Mouse (Mus musculus): Measurements from ENCODE around the gene Spint3. TPM values are rescaled to one million over a fixed set of nuclear protein-coding genes. Genes with fewer than 3 reads are reported as not detected.
A peak's percentile ranks its signal among the peaks of the same experiment; 100 is the strongest.

Spint3 gene
- polyA plus RNA-seq, 1 experiment from 2014 or later = not detected

GRCm38 (mm10) chr2:164542132-164542531, 31.1 kb downstream of the Spint3 start:
- no peak overlapping the region for H3K27ac ChIP-seq (ENCODE audit: low read depth, low read length)
- H3K36me3 ChIP-seq (ENCODE audit: control insufficient read depth, insufficient read depth, low read length) = no peaks in the 10 kb centered on the region
- no peaks in the 10 kb centered on the region for H3K27me3 ChIP-seq (replicated peaks; ENCODE audit: control insufficient read depth, insufficient read depth, low read length)
- WGBS = 83% methylated on average over 5 of the region's 5 CpGs
- no peak overlapping the region for H3K4me3 ChIP-seq (ENCODE audit: low read length)
- no peak overlapping the region for H3K4me2 ChIP-seq (ENCODE audit: low read length)
- no peaks in the 10 kb centered on the region for H3K4me1 ChIP-seq (ENCODE audit: control insufficient read depth, insufficient read depth, low read depth, low read length)
- no peaks in the 10 kb centered on the region for H3K9me3 ChIP-seq (ENCODE audit: control insufficient read depth, low read length)
- no peak overlapping the region for H3K9ac ChIP-seq (ENCODE audit: low read depth, low read length)
- no peak for ATAC-seq

- Histone ChIP-seq H3K9ac (ENCODE audit: low read depth, low read length) (no peak overlapping the region), H3K9me3 (ENCODE audit: control insufficient read depth, low read length) (no peaks in the 10 kb centered on the region), H3K4me3 (ENCODE audit: low read length) (no peak overlapping the region), H3K36me3 (ENCODE audit: control insufficient read depth, insufficient read depth, low read length) (no peaks in the 10 kb centered on the region), H3K27me3 (replicated peaks; ENCODE audit: control insufficient read depth, insufficient read depth, low read length) (no peaks in the 10 kb centered on the region), H3K27ac (ENCODE audit: low read depth, low read length) (no peak overlapping the region), H3K4me1 (ENCODE audit: control insufficient read depth, insufficient read depth, low read depth, low read length) (no peaks in the 10 kb centered on the region), H3K4me2 (ENCODE audit: low read length) (no peak overlapping the region)
- ATAC-seq = no peak
- 49% methylated on average over 8 of the region's 8 CpGs for WGBS
These were observed 32.4 kb downstream of the Spint3 start for GRCm38 (mm10) chr2:164540652-164541427.

- Histone ChIP-seq H3K36me3 (ENCODE audit: control insufficient read depth, insufficient read depth, low read length) (no peaks in the 10 kb centered on the region), H3K27me3 (replicated peaks; ENCODE audit: control insufficient read depth, insufficient read depth, low read length) (no peaks in the 10 kb centered on the region), H3K9ac (ENCODE audit: low read depth, low read length) (no peak overlapping the region), H3K4me3 (ENCODE audit: low read length) (no peak overlapping the region), H3K4me2 (ENCODE audit: low read length) (no peak overlapping the region), H3K27ac (ENCODE audit: low read depth, low read length) (no peak overlapping the region), H3K4me1 (ENCODE audit: control insufficient read depth, insufficient read depth, low read depth, low read length) (no peaks in the 10 kb centered on the region), H3K9me3 (ENCODE audit: control insufficient read depth, low read length) (no peaks in the 10 kb centered on the region)
- no peak for ATAC-seq
- WGBS = 79% methylated on average over 4 of the region's 4 CpGs
These were observed 36.3 kb downstream of the Spint3 start for GRCm38 (mm10) chr2:164537003-164537402.

- no peak overlapping the region for H3K4me3 ChIP-seq (ENCODE audit: low read length)
- ATAC-seq = no peak
- WGBS = 76% methylated on average over 10 of the region's 10 CpGs
- H3K27me3 ChIP-seq (replicated peaks; ENCODE audit: control insufficient read depth, insufficient read depth, low read length) = no peaks in the 10 kb centered on the region
- no peaks in the 10 kb centered on the region for H3K36me3 ChIP-seq (ENCODE audit: control insufficient read depth, insufficient read depth, low read length)
- H3K27ac ChIP-seq (ENCODE audit: low read depth, low read length) = no peak overlapping the region
- no peak overlapping the region for H3K4me2 ChIP-seq (ENCODE audit: low read length)
- no peaks in the 10 kb centered on the region for H3K9me3 ChIP-seq (ENCODE audit: control insufficient read depth, low read length)
- H3K4me1 ChIP-seq (ENCODE audit: control insufficient read depth, insufficient read depth, low read depth, low read length) = no peaks in the 10 kb centered on the region
- no peak overlapping the region for H3K9ac ChIP-seq (ENCODE audit: low read depth, low read length)
These were observed 38.9 kb downstream of the Spint3 start for GRCm38 (mm10) chr2:164534315-164534714.

GRCm38 (mm10) chr2:164531169-164531568, 42.1 kb downstream of the Spint3 start:
- no peak overlapping the region for H3K9ac ChIP-seq (ENCODE audit: low read depth, low read length)
- H3K36me3 ChIP-seq (ENCODE audit: control insufficient read depth, insufficient read depth, low read length) = no peaks in the 10 kb centered on the region
- ATAC-seq = no peak
- H3K4me2 ChIP-seq (ENCODE audit: low read length) = no peak overlapping the region
- H3K4me3 ChIP-seq (ENCODE audit: low read length) = no peak overlapping the region
- no peaks in the 10 kb centered on the region; the same call in 1 of the 2 replicates for H3K9me3 ChIP-seq (ENCODE audit: control insufficient read depth, low read length)
- WGBS = 7% methylated on average over 3 of the region's 3 CpGs
- no peak overlapping the region for H3K27ac ChIP-seq (ENCODE audit: low read depth, low read length)
- no peaks in the 10 kb centered on the region for H3K27me3 ChIP-seq (replicated peaks; ENCODE audit: control insufficient read depth, insufficient read depth, low read length)
- no peaks in the 10 kb centered on the region for H3K4me1 ChIP-seq (ENCODE audit: control insufficient read depth, insufficient read depth, low read depth, low read length)

- ATAC-seq = no peak
- H3K4me1 ChIP-seq (ENCODE audit: control insufficient read depth, insufficient read depth, low read depth, low read length) = no peaks in the 10 kb centered on the region
- H3K36me3 ChIP-seq (ENCODE audit: control insufficient read depth, insufficient read depth, low read length) = no peaks in the 10 kb centered on the region
- WGBS = 77% methylated on average over 5 of the region's 5 CpGs
- no peaks in the 10 kb centered on the region; the same call in 1 of the 2 replicates for H3K9me3 ChIP-seq (ENCODE audit: control insufficient read depth, low read length)
- no peak overlapping the region for H3K4me3 ChIP-seq (ENCODE audit: low read length)
- no peaks in the 10 kb centered on the region for H3K27me3 ChIP-seq (replicated peaks; ENCODE audit: control insufficient read depth, insufficient read depth, low read length)
- no peak overlapping the region for H3K4me2 ChIP-seq (ENCODE audit: low read length)
- no peak overlapping the region for H3K9ac ChIP-seq (ENCODE audit: low read depth, low read length)
- no peak overlapping the region for H3K27ac ChIP-seq (ENCODE audit: low read depth, low read length)
These were observed 44.7 kb downstream of the Spint3 start for GRCm38 (mm10) chr2:164528557-164528956.

GRCm38 (mm10) chr2:164523301-164523773, 49.9 kb downstream of the Spint3 start:
- H3K27ac ChIP-seq (ENCODE audit: low read depth, low read length) = no peak overlapping the region
- WGBS = 77% methylated on average over 10 of the region's 10 CpGs

GRCm38 (mm10) chr2:164522280-164522679, 51.0 kb downstream of the Spint3 start:
- no peaks in the 10 kb centered on the region for H3K27me3 ChIP-seq (replicated peaks; ENCODE audit: control insufficient read depth, insufficient read depth, low read length)
- H3K9me3 ChIP-seq (ENCODE audit: control insufficient read depth, low read length) = peaks cover 3% of the 10 kb centered on the region; the same call in 1 of the 2 replicates
- no peak overlapping the region for H3K9ac ChIP-seq (ENCODE audit: low read depth, low read length)
- H3K4me3 ChIP-seq (ENCODE audit: low read length) = no peak overlapping the region
- no peaks in the 10 kb centered on the region for H3K4me1 ChIP-seq (ENCODE audit: control insufficient read depth, insufficient read depth, low read depth, low read length)
- no peak overlapping the region for H3K4me2 ChIP-seq (ENCODE audit: low read length)
- no peak for ATAC-seq
- no peak overlapping the region for H3K27ac ChIP-seq (ENCODE audit: low read depth, low read length)
- 41% methylated on average over 8 of the region's 8 CpGs for WGBS
- no peaks in the 10 kb centered on the region for H3K36me3 ChIP-seq (ENCODE audit: control insufficient read depth, insufficient read depth, low read length)

More at GRCm38 (mm10) chr2:164523301-164523773, 49.9 kb downstream of the Spint3 start:
- Histone ChIP-seq H3K9ac (ENCODE audit: low read depth, low read length) (no peak overlapping the region), H3K27me3 (replicated peaks; ENCODE audit: control insufficient read depth, insufficient read depth, low read length) (no peaks in the 10 kb centered on the region), H3K4me2 (ENCODE audit: low read length) (no peak overlapping the region), H3K4me1 (ENCODE audit: control insufficient read depth, insufficient read depth, low read depth, low read length) (no peaks in the 10 kb centered on the region), H3K9me3 (ENCODE audit: control insufficient read depth, low read length) (peaks cover 3% of the 10 kb centered on the region; the same call in 1 of the 2 replicates), H3K36me3 (ENCODE audit: control insufficient read depth, insufficient read depth, low read length) (no peaks in the 10 kb centered on the region), H3K4me3 (ENCODE audit: low read length) (no peak overlapping the region)
- ATAC-seq = no peak

- H3K4me2 ChIP-seq (ENCODE audit: low read length) = peak overlapping the region; percentile 18
These were observed 51.4 kb downstream of the Spint3 start for GRCm38 (mm10) chr2:164521841-164522240.

More at GRCm38 (mm10) chr2:164521841-164522240, 51.4 kb downstream of the Spint3 start:
- Histone ChIP-seq H3K4me1 (ENCODE audit: control insufficient read depth, insufficient read depth, low read depth, low read length) (no peaks in the 10 kb centered on the region), H3K9ac (ENCODE audit: low read depth, low read length) (no peak overlapping the region), H3K36me3 (ENCODE audit: control insufficient read depth, insufficient read depth, low read length) (no peaks in the 10 kb centered on the region), H3K27me3 (replicated peaks; ENCODE audit: control insufficient read depth, insufficient read depth, low read length) (no peaks in the 10 kb centered on the region), H3K27ac (ENCODE audit: low read depth, low read length) (no peak overlapping the region), H3K4me3 (ENCODE audit: low read length) (no peak overlapping the region), H3K9me3 (ENCODE audit: control insufficient read depth, low read length) (peaks cover 3% of the 10 kb centered on the region; the same call in 1 of the 2 replicates)
- no peak for ATAC-seq
- WGBS = 11% methylated on average over 11 of the region's 11 CpGs
